Mouse (Mus musculus) naive thymus-derived CD4-positive, alpha-beta T cell, adult 2 months (primary cell): ENCODE results near the gene Olfr1490.
"Not testable (repeated sequence)": the region's sequence is repeated elsewhere in the genome, so short reads cannot be mapped to it uniquely, and the experiment has no call there.

Experiments used
- DNase-seq: peaks from one replicate; pipeline ENCODE4 v3.0.0-alpha.2; 2011; ENCODE audit warnings: low read depth

Gene Olfr1490

DNA sequence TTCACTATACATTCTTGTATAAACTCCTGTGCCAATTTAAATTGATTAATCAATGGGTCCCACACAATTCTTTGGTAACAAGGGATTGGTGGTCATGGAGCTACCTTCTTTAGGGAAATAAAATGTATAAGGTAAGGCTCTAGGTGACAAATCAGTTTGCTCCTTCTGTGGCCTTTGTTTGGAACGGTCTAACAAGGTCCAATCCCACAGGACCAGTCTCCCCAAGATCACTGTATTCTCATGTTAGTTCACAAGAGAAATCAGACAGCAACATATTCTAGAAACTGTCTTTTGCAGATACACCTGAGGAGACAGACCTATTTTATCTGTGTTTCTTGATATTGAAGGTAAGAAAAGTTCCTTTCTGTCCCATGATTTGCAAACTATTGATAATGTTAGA, at the start of gene Olfr1490:
TSS of gene Olfr1490 (plus strand) at position 301 of the 400 bp plus-strand sequence.
- DNase-seq, result no peak

GRCm38 (mm10) chr19:13617075-13617474, 33.8 kb upstream of the Olfr1490 start, which contains the start of gene Olfr1487:
Olfr1487 (plus strand) TSS chr19:13617375.
- DNase-seq, result not testable (repeated sequence)

DNA sequence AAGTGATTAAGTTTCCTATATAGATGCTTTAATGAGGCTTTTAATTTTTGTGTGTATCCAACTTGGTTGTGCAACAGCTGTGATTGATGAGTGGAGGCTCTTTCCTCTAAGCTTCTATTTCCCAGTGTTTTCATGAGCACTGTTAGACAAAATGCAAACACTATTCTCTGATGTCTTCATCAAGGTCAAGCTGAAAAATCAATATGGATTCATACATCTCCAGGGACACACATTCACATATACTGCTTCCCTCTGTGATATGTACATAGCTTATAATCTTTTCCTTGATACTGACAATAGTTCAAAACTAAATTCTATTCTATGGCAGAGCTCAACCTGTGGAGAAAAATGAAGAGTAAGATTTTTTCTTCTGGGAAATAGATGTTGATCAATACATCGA, 19.6 kb upstream of the Olfr1490 start, which contains the start of gene Olfr1489:
TSS of gene Olfr1489 (plus strand) at position 301 of the 400 bp plus-strand sequence.
- DNase-seq, result no peak

DNA sequence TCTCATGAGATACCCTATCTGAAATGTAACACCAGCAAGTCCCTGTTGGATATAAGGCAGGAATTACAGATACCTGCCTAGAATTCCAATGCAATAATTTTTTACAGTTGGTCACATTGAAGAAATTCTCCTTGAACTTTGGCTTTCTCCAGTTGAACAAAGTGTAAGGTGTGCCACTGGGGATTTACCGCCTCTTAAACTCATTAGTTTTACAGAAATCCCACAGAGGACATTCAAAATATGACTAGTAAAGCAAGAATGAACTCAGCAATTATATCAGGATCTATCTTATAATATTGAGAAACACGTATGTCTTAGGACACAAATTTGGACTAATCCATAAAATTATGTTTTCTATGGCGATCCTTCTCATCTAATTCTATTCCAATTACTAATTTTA, 46.1 kb downstream of the Olfr1490 start, which contains the start of gene Olfr1491:
TSS of gene Olfr1491 (plus strand) at position 301 of the 400 bp plus-strand sequence.
- DNase-seq, result no peak
